Mouse (Mus musculus) liver, embryonic 13.5 days (tissue): ENCODE data around the gene AF366264. TPM values are rescaled to one million over a fixed set of nuclear protein-coding genes. Genes with fewer than 3 reads are reported as not detected.
"Not testable (repeated sequence)": the region's sequence is repeated elsewhere in the genome, so short reads cannot be mapped to it uniquely, and the experiment has no call there.

Experiments used
- ATAC-seq: fragments of 200-750 bp; cut with Nextera tagmentation; 2 replicates; pipeline ENCODE4 v1.8.0; 2017; ENCODE audit warnings: low read depth, mild to moderate bottlenecking, moderate number of reproducible peaks, moderate library complexity
- DNase-seq: peaks from one replicate; pipeline ENCODE4 v3.0.0; 2022
- H3K27ac ChIP-seq: fragments of 300-500 bp; sonication (generic); 2 replicates; pipeline ENCODE4 v1.5.1; 2015; ENCODE audit warnings: moderate library complexity, mild to moderate bottlenecking, inconsistent platforms
- H3K27me3 ChIP-seq: fragments of 300-500 bp; sonication (generic); 2 replicates; pipeline ENCODE4 v1.6.1; 2015; ENCODE audit warnings: mild to moderate bottlenecking, inconsistent platforms
- H3K36me3 ChIP-seq: fragments of 300-500 bp; sonication (generic); 2 replicates; pipeline ENCODE4 v1.6.1; 2015; ENCODE audit warnings: mild to moderate bottlenecking, inconsistent platforms
- H3K4me1 ChIP-seq: fragments of 300-500 bp; sonication (generic); replicated peaks from 2 replicates; pipeline ENCODE4 v1.6.1; 2015; ENCODE audit warnings: inconsistent platforms
- H3K4me2 ChIP-seq: fragments of 300-500 bp; sonication (generic); 2 replicates; pipeline ENCODE4 v1.6.1; 2015; ENCODE audit warnings: inconsistent platforms, mild to moderate bottlenecking, moderate library complexity
- H3K4me3 ChIP-seq: fragments of 300-500 bp; sonication (generic); replicated peaks from 2 replicates; pipeline ENCODE4 v1.5.1; 2015; ENCODE audit warnings: mild to moderate bottlenecking, inconsistent platforms
- H3K9ac ChIP-seq: fragments of 300-500 bp; sonication (generic); 2 replicates; pipeline ENCODE4 v1.6.1; 2015; ENCODE audit warnings: mild to moderate bottlenecking, inconsistent platforms
- H3K9me3 ChIP-seq: fragments of 300-500 bp; sonication (generic); replicated peaks from 2 replicates; pipeline ENCODE4 v1.6.1; 2016; ENCODE audit warnings: inconsistent platforms
- WGBS: fragments of 180-500 bp; shearing (Covaris S2); methylation state at CpG from one replicate; pipeline ENCODE4 v1.1.7; 2015; ENCODE audit not compliant: insufficient replicate concordance; 5-methylcytosine and 5-hydroxymethylcytosine counted together
- polyA plus RNA-seq: library from polyadenylated mRNA; unstranded; fragments of >200 nt; fragmentation: Nextera tagmentation; extraction: Ambion mirVana; gene quantifications from 2 replicates; pipeline ENCODE4 v1.2.1, GENCODE M21; 2015

Gene AF366264
- polyA plus RNA-seq: not detected in 2 replicates

GRCm38 (mm10) chr8:13838289-13838688, at the start of gene AF366264:
AF366264 (minus strand) TSS chr8:13838389.
- 65% methylated on average over 5 of the region's 5 CpGs for WGBS
- H3K36me3 ChIP-seq, DNase-seq, H3K4me2 ChIP-seq, H3K9ac ChIP-seq, H3K4me3 ChIP-seq, ATAC-seq, H3K27ac ChIP-seq, H3K27me3 ChIP-seq, H3K9me3 ChIP-seq, H3K4me1 ChIP-seq: not testable (repeated sequence)

GRCm38 (mm10) chr8:13843286-13843685, 5.1 kb upstream of the AF366264 start:
- not testable (repeated sequence) for H3K4me3 ChIP-seq, H3K9ac ChIP-seq, H3K36me3 ChIP-seq, H3K4me1 ChIP-seq, H3K27me3 ChIP-seq, DNase-seq, H3K4me2 ChIP-seq, ATAC-seq, H3K27ac ChIP-seq, H3K9me3 ChIP-seq
- WGBS: 59% methylated on average over 1 of the region's 1 CpGs

- Histone ChIP-seq H3K27me3 (no peaks in the 10 kb centered on the region), H3K9me3 (no peaks in the 10 kb centered on the region), H3K4me3 (no peak overlapping the region), H3K4me1 (no peaks in the 10 kb centered on the region), H3K27ac (no peak overlapping the region), H3K4me2 (no peak overlapping the region), H3K9ac (no peak overlapping the region), H3K36me3 (no peaks in the 10 kb centered on the region)
- ATAC-seq: no peak
- 49% methylated on average over 7 of the region's 7 CpGs for WGBS
- no peak for DNase-seq
Observed at GRCm38 (mm10) chr8:13828598-13829172, 9.5 kb downstream of the AF366264 start.

- Histone ChIP-seq H3K4me1 (no peaks in the 10 kb centered on the region), H3K9ac (no peak overlapping the region), H3K4me2 (no peak overlapping the region), H3K9me3 (no peaks in the 10 kb centered on the region), H3K4me3 (no peak overlapping the region), H3K27ac (no peak overlapping the region), H3K27me3 (no peaks in the 10 kb centered on the region), H3K36me3 (peaks cover 35% of the 10 kb centered on the region)
- DNase-seq (no peak), ATAC-seq (no peak)
- WGBS: 65% methylated on average over 5 of the region's 5 CpGs
Observed at GRCm38 (mm10) chr8:13799566-13799965, 38.6 kb downstream of the AF366264 start.

GRCm38 (mm10) chr8:13797676-13798075, 40.5 kb downstream of the AF366264 start:
- peaks cover 48% of the 10 kb centered on the region for H3K36me3 ChIP-seq
- no peaks in the 10 kb centered on the region for H3K9me3 ChIP-seq
- no peak overlapping the region for H3K9ac ChIP-seq
- 84% methylated on average over 5 of the region's 5 CpGs for WGBS
- ATAC-seq: no peak
- no peak overlapping the region for H3K27ac ChIP-seq
- no peak for DNase-seq
- no peak overlapping the region for H3K4me2 ChIP-seq
- no peaks in the 10 kb centered on the region for H3K27me3 ChIP-seq
- H3K4me1 ChIP-seq: no peaks in the 10 kb centered on the region
- H3K4me3 ChIP-seq: no peak overlapping the region

- Histone ChIP-seq H3K9me3 (no peaks in the 10 kb centered on the region), H3K4me1 (no peaks in the 10 kb centered on the region), H3K27ac (no peak overlapping the region), H3K4me3 (no peak overlapping the region), H3K9ac (no peak overlapping the region), H3K36me3 (peaks cover 57% of the 10 kb centered on the region), H3K27me3 (no peaks in the 10 kb centered on the region), H3K4me2 (no peak overlapping the region)
- WGBS: 84% methylated on average over 11 of the region's 11 CpGs
- DNase-seq (no peak), ATAC-seq (no peak)
Observed at GRCm38 (mm10) chr8:13793746-13794101, 44.5 kb downstream of the AF366264 start.

GRCm38 (mm10) chr8:13793097-13793745, 45.0 kb downstream of the AF366264 start:
- H3K4me2 ChIP-seq: no peak overlapping the region
- no peaks in the 10 kb centered on the region for H3K27me3 ChIP-seq
- WGBS: 84% methylated on average over 8 of the region's 8 CpGs
- no peak overlapping the region for H3K27ac ChIP-seq
- no peaks in the 10 kb centered on the region for H3K4me1 ChIP-seq
- no peak overlapping the region for H3K4me3 ChIP-seq
- no peaks in the 10 kb centered on the region for H3K9me3 ChIP-seq
- peaks cover 52% of the 10 kb centered on the region for H3K36me3 ChIP-seq
- H3K9ac ChIP-seq: no peak overlapping the region
- no peak for DNase-seq
- ATAC-seq: no peak

- H3K27ac ChIP-seq: no peak overlapping the region
Observed at GRCm38 (mm10) chr8:13789606-13790005, 48.6 kb downstream of the AF366264 start.

GRCm38 (mm10) chr8:13785764-13786299, 52.4 kb downstream of the AF366264 start:
- Histone ChIP-seq H3K4me1 (peaks cover 23% of the 10 kb centered on the region), H3K27me3 (no peaks in the 10 kb centered on the region), H3K9ac (peak overlapping the region; percentile 86), H3K4me3 (peak overlapping the region; percentile 81), H3K27ac (peak overlapping the region; percentile 92), H3K4me2 (peak overlapping the region; percentile 93), H3K9me3 (no peaks in the 10 kb centered on the region), H3K36me3 (peaks cover 16% of the 10 kb centered on the region)
- DNase-seq: peak; percentile 91
- peak; percentile 88 for ATAC-seq
- WGBS: under 1% methylated on average over 45 of the region's 47 CpGs

More at GRCm38 (mm10) chr8:13789606-13790005, 48.6 kb downstream of the AF366264 start:
- Histone ChIP-seq H3K4me1 (peaks cover 13% of the 10 kb centered on the region), H3K4me2 (no peak overlapping the region), H3K9me3 (no peaks in the 10 kb centered on the region), H3K27me3 (no peaks in the 10 kb centered on the region), H3K36me3 (peaks cover 23% of the 10 kb centered on the region; the same call in 1 of the 2 replicates), H3K4me3 (no peak overlapping the region), H3K9ac (no peak overlapping the region)
- DNase-seq: no peak
- 89% methylated on average over 8 of the region's 8 CpGs for WGBS
- ATAC-seq: no peak

GRCm38 (mm10) chr8:13785250-13785763, 52.9 kb downstream of the AF366264 start, which contains the start of gene Upf3a:
Upf3a (plus strand) TSS chr8:13785615.
- WGBS: under 1% methylated on average over 46 of the region's 47 CpGs
- Histone ChIP-seq H3K27me3 (no peaks in the 10 kb centered on the region), H3K27ac (peak within 1 kb of the TSS; percentile 92), H3K4me3 (peak within 1 kb of the TSS; percentile 81), H3K9me3 (no peaks in the 10 kb centered on the region), H3K4me1 (peaks cover 25% of the 10 kb centered on the region), H3K9ac (peak within 1 kb of the TSS; percentile 86), H3K36me3 (peaks cover 20% of the 10 kb centered on the region), H3K4me2 (peak within 1 kb of the TSS; percentile 93)
- ATAC-seq: peak; percentile 88
- DNase-seq: peak; percentile 93
